Comparison of ENCODE assay signal across 7 mouse cellular contexts in genomic region chr10:81502658-81503057, GRCm38 (mm10). TPM values are rescaled to one million over a fixed set of nuclear protein-coding genes. Genes with fewer than 3 reads are reported as not detected.
DNase-seq lines count a peak whose midpoint lies in the region; ATAC-seq and TF ChIP-seq lines count a peak whose summit lies in the region.

No protein-coding gene starts in this region.

- H3K4me1 ChIP-seq in intestine, postnatal 0 days (replicated peaks; ENCODE audit: control insufficient read depth, insufficient read depth, low read length), result no peaks in the 10 kb centered on the region
- no peaks in the 10 kb centered on the region for H3K4me1 ChIP-seq in limb, embryonic 11.5 days (ENCODE audit: control insufficient read depth, insufficient read depth, low read length)
- H3K4me1 ChIP-seq in midbrain, embryonic 13.5 days (replicated peaks), result 0 out of 2 replicates have a peak, but pooled peaks cover 3% of the 10 kb centered on the region

- H3K9me3 ChIP-seq in intestine, postnatal 0 days (ENCODE audit: control insufficient read depth), result no peaks in the 10 kb centered on the region
- H3K9me3 ChIP-seq in limb, embryonic 11.5 days (ENCODE audit: control insufficient read depth, low read length), result no peaks in the 10 kb centered on the region
- H3K9me3 ChIP-seq in midbrain, embryonic 13.5 days, result no peaks in the 10 kb centered on the region

- H3K4me2 ChIP-seq in intestine, postnatal 0 days (replicated peaks; ENCODE audit: low read depth), result peak overlapping the region; percentile 69
- H3K4me2 ChIP-seq in limb, embryonic 11.5 days (ENCODE audit: low read depth, severe bottlenecking), result peak overlapping the region; percentile 44
- H3K4me2 ChIP-seq in midbrain, embryonic 13.5 days (replicated peaks), result peak overlapping the region; percentile 64

- no peaks in the 10 kb centered on the region for H3K36me3 ChIP-seq in intestine, postnatal 0 days (ENCODE audit: control insufficient read depth, insufficient read depth)
- H3K36me3 ChIP-seq in limb, embryonic 11.5 days (ENCODE audit: control insufficient read depth, insufficient read depth, low read length), result no peaks in the 10 kb centered on the region
- H3K36me3 ChIP-seq in midbrain, embryonic 13.5 days, result no peaks in the 10 kb centered on the region

- peak overlapping the region; percentile 24 for H3K4me3 ChIP-seq in intestine, postnatal 0 days (ENCODE audit: low read depth, low read length)
- H3K4me3 ChIP-seq in limb, embryonic 11.5 days (ENCODE audit: low read depth, low read length), result peak overlapping the region; percentile 20
- H3K4me3 ChIP-seq in midbrain, embryonic 13.5 days (replicated peaks), result peak overlapping the region; percentile 38

- H3K9ac ChIP-seq in intestine, postnatal 0 days (ENCODE audit: low read depth, low read length), result no peak overlapping the region
- H3K9ac ChIP-seq in limb, embryonic 11.5 days (ENCODE audit: low read length), result peak overlapping the region; percentile 27; the same call in 1 of the 2 replicates
- peak overlapping the region; percentile 63 for H3K9ac ChIP-seq in midbrain, embryonic 13.5 days (replicated peaks)

- H3K27me3 ChIP-seq in intestine, postnatal 0 days (replicated peaks; ENCODE audit: control insufficient read depth, insufficient read depth, low read length), result 0 out of 2 replicates have a peak, but pooled peaks cover 9% of the 10 kb centered on the region
- H3K27me3 ChIP-seq in limb, embryonic 11.5 days (ENCODE audit: control insufficient read depth, insufficient read depth, low read length), result no peaks in the 10 kb centered on the region
- peaks cover 11% of the 10 kb centered on the region; the same call in 1 of the 2 replicates for H3K27me3 ChIP-seq in midbrain, embryonic 13.5 days

- 11% methylated on average over 33 of the region's 36 CpGs for WGBS in intestine, postnatal 0 days
- 8% methylated on average over 36 of the region's 36 CpGs for WGBS in limb, embryonic 11.5 days
- 10% methylated on average over 36 of the region's 36 CpGs for WGBS in midbrain, embryonic 13.5 days

- peak; percentile 71 for DNase-seq in adrenal gland, adult 8-10 months
- peak; percentile 66 for DNase-seq in embryo, embryonic 11.5 days (ENCODE audit: low read depth, low spot score)
- peak; percentile 93 for DNase-seq in limb, embryonic 11.5 days (ENCODE audit: low spot score)
- DNase-seq in spleen, adult 12 weeks (ENCODE audit: low spot score), result peak; percentile 80

- no peak overlapping the region for H3K27ac ChIP-seq in intestine, postnatal 0 days (ENCODE audit: low read depth, low read length)
- no peak overlapping the region for H3K27ac ChIP-seq in limb, embryonic 11.5 days (replicated peaks; ENCODE audit: low read depth, low read length)
- no peak overlapping the region for H3K27ac ChIP-seq in midbrain, embryonic 13.5 days

- peak; percentile 52 for ATAC-seq in granulocyte monocyte progenitor cell, adult 5-6 weeks (replicated peaks; ENCODE audit: poor library complexity, severe bottlenecking)
- ATAC-seq in intestine, postnatal 0 days, result peak; percentile 55
- no peak for ATAC-seq in limb, embryonic 11.5 days (ENCODE audit: insufficient number of reproducible peaks, low FRiP score, low TSS enrichment, low read depth)
- peak; percentile 53 for ATAC-seq in midbrain, embryonic 13.5 days

- TF ChIP-seq CTCF in intestine, postnatal 0 days (IDR thresholded peaks at IDR 0.05; ENCODE audit: low read depth), result peak; percentile 100

RNA-seq across cellular contexts. Expression of gene S1pr4, which starts 2.7 kb away (rescaled TPM):
- total RNA-seq in adrenal gland, adult 8-10 months (2022), result 1 to 10 TPM in 2 of 4 experiments, under 1 TPM in 2; 0.56 to 1.7 (median 0.92) TPM
- 7.8 and 10.5 TPM in 2 replicates for total RNA-seq in granulocyte monocyte progenitor cell, adult 5-6 weeks (2014; fragmentation: Nextera tagmentation)
- 7.0 and 9.2 TPM in 2 replicates for total RNA-seq in granulocyte monocyte progenitor cell, adult 5-6 weeks (2017)
- 0.50 and 0.74 TPM in 2 replicates for polyA plus RNA-seq in intestine, postnatal 0 days (2015; fragmentation: Nextera tagmentation; extraction: Ambion mirVana)
- polyA plus RNA-seq in limb, embryonic 11.5 days (2014; fragmentation: Nextera tagmentation; extraction: Ambion mirVana), result 0.10 and 0.43 TPM in 2 replicates
- 0.64 and 0.77 TPM in 2 replicates for polyA plus RNA-seq in midbrain, embryonic 13.5 days (2015; fragmentation: Nextera tagmentation; extraction: Ambion mirVana)

RNA-seq across cellular contexts. Expression of gene Ncln, which starts 6.5 kb away (rescaled TPM):
- total RNA-seq in adrenal gland, adult 8-10 months (2022), result 100 to 1,000 TPM; 115 to 136 (median 123) TPM
- total RNA-seq in granulocyte monocyte progenitor cell, adult 5-6 weeks (2014; fragmentation: Nextera tagmentation), result 124 and 140 TPM in 2 replicates
- total RNA-seq in granulocyte monocyte progenitor cell, adult 5-6 weeks (2017), result 83.1 and 128 TPM in 2 replicates
- polyA plus RNA-seq in intestine, postnatal 0 days (2015; fragmentation: Nextera tagmentation; extraction: Ambion mirVana), result 58.6 and 61.1 TPM in 2 replicates
- polyA plus RNA-seq in limb, embryonic 11.5 days (2014; fragmentation: Nextera tagmentation; extraction: Ambion mirVana), result 60.3 and 66.8 TPM in 2 replicates
- polyA plus RNA-seq in midbrain, embryonic 13.5 days (2015; fragmentation: Nextera tagmentation; extraction: Ambion mirVana), result 57.1 and 58.2 TPM in 2 replicates

RNA-seq across cellular contexts. Expression of gene Celf5, which starts 20.1 kb away (rescaled TPM):
- 1 to 10 TPM in 3 of 4 experiments, under 1 TPM in 1; 0.17 to 2.5 (median 1.7) TPM for total RNA-seq in adrenal gland, adult 8-10 months (2022)
- total RNA-seq in granulocyte monocyte progenitor cell, adult 5-6 weeks (2014; fragmentation: Nextera tagmentation), result not detected in 2 replicates
- total RNA-seq in granulocyte monocyte progenitor cell, adult 5-6 weeks (2017), result not detected in 2 replicates
- polyA plus RNA-seq in intestine, postnatal 0 days (2015; fragmentation: Nextera tagmentation; extraction: Ambion mirVana), result 0.76 and 1.0 TPM in 2 replicates
- 0.33 and 0.77 TPM in 2 replicates for polyA plus RNA-seq in limb, embryonic 11.5 days (2014; fragmentation: Nextera tagmentation; extraction: Ambion mirVana)
- 75.5 and 79.4 TPM in 2 replicates for polyA plus RNA-seq in midbrain, embryonic 13.5 days (2015; fragmentation: Nextera tagmentation; extraction: Ambion mirVana)

RNA-seq across cellular contexts. Expression of gene Gna15, which starts 21.4 kb away (rescaled TPM):
- 1 to 10 TPM in 3 of 4 experiments, under 1 TPM in 1; 0.70 to 2.2 (median 1.6) TPM for total RNA-seq in adrenal gland, adult 8-10 months (2022)
- 30.0 and 31.7 TPM in 2 replicates for total RNA-seq in granulocyte monocyte progenitor cell, adult 5-6 weeks (2014; fragmentation: Nextera tagmentation)
- total RNA-seq in granulocyte monocyte progenitor cell, adult 5-6 weeks (2017), result 23.8 and 34.6 TPM in 2 replicates
- 0.64 and 0.78 TPM in 2 replicates for polyA plus RNA-seq in intestine, postnatal 0 days (2015; fragmentation: Nextera tagmentation; extraction: Ambion mirVana)
- 0.99 and 1.1 TPM in 2 replicates for polyA plus RNA-seq in limb, embryonic 11.5 days (2014; fragmentation: Nextera tagmentation; extraction: Ambion mirVana)
- polyA plus RNA-seq in midbrain, embryonic 13.5 days (2015; fragmentation: Nextera tagmentation; extraction: Ambion mirVana), result 0.94 and 1.0 TPM in 2 replicates

RNA-seq across cellular contexts. Expression of gene Gna11, which starts 42.3 kb away (rescaled TPM):
- 100 to 1,000 TPM in 2 of 4 experiments, 10 to 100 TPM in 2; 90.2 to 105 (median 98.1) TPM for total RNA-seq in adrenal gland, adult 8-10 months (2022)
- total RNA-seq in granulocyte monocyte progenitor cell, adult 5-6 weeks (2014; fragmentation: Nextera tagmentation), result 17.0 and 25.7 TPM in 2 replicates
- total RNA-seq in granulocyte monocyte progenitor cell, adult 5-6 weeks (2017), result 4.9 and 6.4 TPM in 2 replicates
- 188 and 195 TPM in 2 replicates for polyA plus RNA-seq in intestine, postnatal 0 days (2015; fragmentation: Nextera tagmentation; extraction: Ambion mirVana)
- 80.3 and 82.1 TPM in 2 replicates for polyA plus RNA-seq in limb, embryonic 11.5 days (2014; fragmentation: Nextera tagmentation; extraction: Ambion mirVana)
- polyA plus RNA-seq in midbrain, embryonic 13.5 days (2015; fragmentation: Nextera tagmentation; extraction: Ambion mirVana), result 74.5 and 77.1 TPM in 2 replicates

Comparison
In these comparisons a context has a peak if more than half of its experiments do, and no peak if none do; other contexts are left out.
1. RNA of gene Celf5, which starts 20.1 kb away (polyA plus RNA-seq): 75.5 to 79.4 TPM in midbrain, embryonic 13.5 days; 0.33 to 0.77 TPM in limb, embryonic 11.5 days and 0.76 to 1.0 TPM in intestine, postnatal 0 days; every median in the first group is over 10 times any median in the second.
2. Peak in every context shown above with its lines, with median percentiles within 50 percentile points of each other: DNase-seq, H3K4me2 ChIP-seq and H3K4me3 ChIP-seq.